Mouse (Mus musculus) mouse trophoblast stem cell (cell line): ENCODE data around the gene Dph3.
"Not testable (repeated sequence)": the region's sequence is repeated elsewhere in the genome, so short reads cannot be mapped to it uniquely, and the experiment has no call there.

Experiments used
- in situ Hi-C, 2 experiments: fragments of 300-500 bp; cut with MseI, MboI; formaldehyde crosslinking; loops; 2 replicates in 1 of 2; 3 replicates in 1 of 2; pipeline ENCODE4 v1.15.1; 2025

The Dph3 gene

GRCm38 (mm10) chr14:32085486-32086201 lies at the start of gene Dph3:
Gene Dph3, minus strand, starts transcription at chr14:32085729.
- in situ Hi-C loops: no loop called here

DNA sequence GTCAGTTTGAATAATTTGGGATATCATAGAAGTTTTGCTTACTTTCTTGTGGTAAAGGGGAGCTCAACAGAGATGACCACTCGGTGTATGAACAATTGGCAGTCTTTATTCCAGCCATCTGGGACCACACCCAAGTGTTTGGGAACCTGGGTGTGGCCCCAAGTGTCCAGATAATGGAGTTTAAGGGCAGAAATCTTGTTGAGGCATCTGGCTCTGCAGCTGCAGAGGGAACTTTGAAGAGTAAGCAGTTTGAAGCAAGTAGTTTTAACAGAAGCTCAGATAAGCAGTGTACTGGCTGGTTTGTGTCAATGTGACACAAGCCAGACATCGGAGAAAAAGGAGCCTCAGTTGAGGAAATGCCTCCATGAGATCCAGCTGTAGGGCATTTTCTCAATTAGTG lies 48.8 kb upstream of the Dph3 start:
- in situ Hi-C loops: no loop called here

DNA sequence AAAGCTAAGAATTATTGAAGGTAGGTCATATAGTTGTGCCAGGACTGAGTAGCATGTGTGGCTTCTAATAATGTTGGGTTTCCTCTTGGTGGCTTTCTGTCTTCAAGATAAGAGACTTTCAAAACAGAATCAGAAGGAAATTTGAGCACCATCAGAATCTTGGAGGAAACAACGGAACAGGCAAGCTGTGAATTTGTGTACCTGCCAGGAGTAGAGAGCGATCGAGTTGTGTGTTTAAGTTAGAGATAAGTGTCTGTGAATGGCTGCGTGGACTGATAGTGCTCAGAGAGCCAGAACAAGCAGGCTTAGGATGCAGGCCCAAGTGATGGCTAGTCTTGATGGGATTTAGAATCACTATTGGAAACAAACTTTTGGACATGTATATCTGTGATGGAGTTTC lies 46.3 kb upstream of the Dph3 start:
- in situ Hi-C loops: no loop called here

GRCm38 (mm10) chr14:32128409-32128808 lies 42.9 kb upstream of the Dph3 start:
- in situ Hi-C loops: no loop called here

DNA sequence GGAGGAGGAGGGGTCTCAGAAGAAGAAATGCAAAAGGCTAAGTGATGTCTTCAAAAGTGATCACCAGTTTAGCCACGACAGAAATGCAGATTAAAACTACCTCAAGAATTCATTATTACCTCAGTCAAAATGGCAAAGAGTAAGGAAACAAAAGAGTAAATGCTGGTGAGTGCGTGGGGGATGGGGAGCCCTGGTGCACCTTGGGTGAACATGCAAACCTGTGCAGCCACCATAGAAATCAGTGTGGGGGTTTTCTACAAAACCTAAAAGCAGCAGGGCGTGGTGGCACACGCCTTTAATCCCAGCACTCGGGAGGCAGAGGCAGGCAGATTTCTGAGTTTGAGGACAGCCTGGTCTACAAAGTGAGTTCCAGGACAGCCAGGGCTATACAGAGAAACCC lies 39.7 kb upstream of the Dph3 start:
- in situ Hi-C loops: not testable (repeated sequence)

GRCm38 (mm10) chr14:32124261-32124660 lies 38.7 kb upstream of the Dph3 start:
- in situ Hi-C loops: no loop called here

GRCm38 (mm10) chr14:32121920-32122315 lies 36.4 kb upstream of the Dph3 start:
- in situ Hi-C loops: no loop called here

GRCm38 (mm10) chr14:32120940-32121919 lies 35.7 kb upstream of the Dph3 start:
- in situ Hi-C loops: no loop called here

DNA sequence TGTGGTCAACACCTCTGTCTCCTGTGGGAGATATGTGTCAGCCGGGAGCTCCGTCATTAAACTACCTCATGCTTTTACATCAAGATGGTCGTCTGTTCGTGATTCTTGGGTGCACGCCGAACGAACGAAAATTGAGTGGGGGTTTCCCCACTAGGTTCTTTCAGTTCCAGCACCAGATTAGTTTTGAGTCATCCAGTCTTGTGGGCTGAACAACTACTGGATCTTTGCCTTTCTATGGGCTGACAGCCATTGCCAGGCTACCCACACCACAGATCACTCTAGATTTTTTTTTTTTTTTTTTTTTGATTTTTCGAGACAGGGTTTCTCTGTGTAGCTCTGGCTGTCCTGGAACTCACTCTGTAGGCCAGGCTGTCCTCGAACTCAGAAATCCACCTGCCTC lies 26.6 kb upstream of the Dph3 start:
- in situ Hi-C loops: not testable (repeated sequence)

DNA sequence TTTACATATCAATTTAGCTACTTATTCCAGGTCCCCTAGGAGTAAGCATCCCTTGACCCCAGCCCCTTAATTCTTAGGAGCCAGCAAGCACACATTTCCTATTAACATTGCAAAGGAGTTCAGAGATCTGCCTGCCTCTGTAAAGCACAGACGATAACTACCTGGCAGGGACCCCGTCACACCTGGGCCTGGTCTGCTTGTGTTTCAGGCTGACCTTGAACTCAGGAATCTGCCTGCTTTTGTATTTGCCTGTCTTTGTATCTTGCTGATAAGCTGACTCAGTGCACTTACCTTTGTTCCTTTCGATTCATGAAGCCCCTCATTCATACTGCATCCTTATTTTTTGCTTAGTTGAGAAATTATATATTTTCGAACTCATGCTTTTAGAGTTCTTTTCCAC lies 21.4 kb upstream of the Dph3 start:
- in situ Hi-C loops: no loop called here

GRCm38 (mm10) chr14:32105663-32106062 lies 20.1 kb upstream of the Dph3 start:
- in situ Hi-C loops: no loop called here

DNA sequence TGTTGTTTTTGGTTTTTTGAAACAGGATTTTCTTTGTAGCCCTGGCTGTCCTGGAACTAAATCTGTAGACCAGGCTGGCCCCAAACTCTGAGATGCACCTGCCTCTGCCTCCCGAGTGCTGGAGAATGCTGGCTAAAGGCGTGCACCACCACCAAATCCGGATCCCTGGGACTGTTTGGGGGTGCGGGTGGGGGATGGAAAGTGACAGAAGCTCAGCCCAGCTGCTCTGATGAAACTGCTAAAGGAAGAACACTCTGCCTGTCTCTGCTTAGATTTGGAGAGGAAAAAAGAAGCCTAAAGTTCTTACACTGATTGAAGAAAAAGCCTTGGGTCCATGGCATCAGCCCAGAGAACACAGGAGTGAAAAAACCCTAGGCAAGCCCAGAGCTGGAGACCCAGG lies 18.0 kb upstream of the Dph3 start:
- in situ Hi-C loops: no loop called here

DNA sequence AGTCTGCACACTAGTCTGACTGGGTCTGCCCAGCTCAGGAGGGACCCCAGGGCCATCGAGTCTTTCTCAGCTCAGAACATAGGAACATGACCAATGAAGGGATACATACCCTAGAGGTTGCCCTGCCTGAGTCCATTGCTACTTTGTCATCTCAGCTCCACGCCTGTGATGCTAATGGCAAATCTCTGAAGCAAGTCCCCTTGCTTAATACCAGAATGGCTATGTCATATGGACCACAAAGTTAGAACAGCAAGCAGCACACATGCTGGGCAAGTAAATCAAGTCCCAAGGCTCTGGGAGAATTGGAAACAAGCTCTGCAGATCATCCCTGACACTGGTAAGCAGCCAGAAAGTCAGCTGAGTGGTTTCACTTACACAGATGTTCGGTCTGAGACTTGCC lies 13.4 kb upstream of the Dph3 start:
- in situ Hi-C loops: no loop called here

- in situ Hi-C loops: no loop called here
Observed at GRCm38 (mm10) chr14:32097691-32098090, 12.2 kb upstream of the Dph3 start.

DNA sequence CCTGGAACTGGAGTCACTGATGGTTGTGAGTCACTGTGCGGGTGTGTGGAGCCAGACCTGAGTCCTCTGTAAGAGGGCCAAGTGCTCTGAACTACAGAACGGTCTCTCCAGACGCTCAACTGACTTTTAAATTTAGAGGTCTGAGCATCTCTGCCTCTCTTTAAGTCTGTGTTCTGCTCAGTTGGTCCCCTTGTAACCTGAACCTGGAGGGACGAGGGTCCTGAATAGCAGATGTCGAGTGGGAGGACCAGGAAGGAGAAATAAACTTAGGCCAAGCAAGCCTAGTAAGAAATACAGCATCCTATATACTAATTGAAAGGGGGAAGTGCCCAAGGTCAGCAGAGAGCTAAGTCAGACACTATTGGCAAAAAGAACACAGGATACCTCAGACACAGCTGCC lies 11.2 kb upstream of the Dph3 start:
- in situ Hi-C loops: no loop called here

GRCm38 (mm10) chr14:32095646-32096045 lies 10.1 kb upstream of the Dph3 start:
- in situ Hi-C loops: no loop called here

GRCm38 (mm10) chr14:32093500-32094117 lies 8.1 kb upstream of the Dph3 start:
- in situ Hi-C loops: no loop called here

DNA sequence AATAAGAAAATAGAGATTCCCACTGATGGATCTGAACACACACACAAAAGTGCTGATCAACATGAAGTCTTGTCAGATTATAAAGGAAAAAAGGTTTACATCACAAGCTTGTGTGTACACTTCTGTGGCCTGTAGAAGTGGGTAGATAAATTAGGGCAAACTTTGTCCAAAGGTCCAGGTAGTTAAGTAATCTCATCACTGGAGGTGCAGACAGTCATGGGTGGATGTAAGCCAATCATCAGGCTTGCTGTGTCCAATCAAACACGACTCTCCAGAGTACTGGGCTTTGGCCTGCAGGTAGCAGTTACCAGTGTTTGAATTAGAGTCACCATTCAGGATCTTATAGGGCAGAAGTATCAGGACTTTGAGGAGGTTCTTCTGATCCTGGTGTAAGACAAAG lies 7.5 kb upstream of the Dph3 start:
- in situ Hi-C loops: no loop called here

DNA sequence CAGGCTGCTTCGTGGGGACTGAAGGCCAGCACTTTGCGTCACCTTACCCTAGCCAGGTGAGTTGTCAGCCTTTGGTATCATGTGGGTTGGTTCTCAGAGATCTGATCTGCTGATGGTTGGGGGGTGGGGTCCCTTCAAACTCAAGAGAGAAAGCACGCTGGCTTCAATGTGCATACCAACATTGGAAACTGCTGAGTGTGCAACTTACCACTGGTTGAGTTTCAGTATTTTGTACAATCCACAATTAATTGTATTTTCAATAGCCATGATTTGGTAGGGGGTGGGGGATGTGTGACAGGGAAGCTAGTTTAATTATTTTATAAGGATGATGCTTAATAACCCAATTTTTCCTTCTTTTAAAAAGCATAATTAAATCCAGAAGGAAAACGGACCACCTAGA lies 6.2 kb upstream of the Dph3 start:
- in situ Hi-C loops: no loop called here

DNA sequence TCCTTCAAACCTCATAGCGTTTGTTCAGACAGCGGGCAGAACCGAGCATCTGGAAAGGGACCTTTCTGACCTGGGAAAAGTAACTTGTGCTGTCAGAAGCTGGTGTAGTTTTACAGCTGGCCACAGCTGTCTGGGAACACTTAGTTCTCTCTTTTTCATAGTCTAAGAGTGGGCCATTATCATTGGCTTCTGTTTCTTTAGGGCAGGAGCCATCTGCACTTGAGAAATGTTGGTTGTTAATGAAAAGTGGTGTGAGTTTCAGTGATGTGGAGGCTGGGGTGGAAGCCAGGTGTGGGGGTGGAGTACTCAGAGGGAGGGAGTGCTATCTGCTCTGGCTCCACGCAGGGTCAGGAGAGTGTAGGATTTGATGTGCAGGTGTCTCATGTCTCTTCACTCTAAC lies 5.6 kb upstream of the Dph3 start:
- in situ Hi-C loops: no loop called here

DNA sequence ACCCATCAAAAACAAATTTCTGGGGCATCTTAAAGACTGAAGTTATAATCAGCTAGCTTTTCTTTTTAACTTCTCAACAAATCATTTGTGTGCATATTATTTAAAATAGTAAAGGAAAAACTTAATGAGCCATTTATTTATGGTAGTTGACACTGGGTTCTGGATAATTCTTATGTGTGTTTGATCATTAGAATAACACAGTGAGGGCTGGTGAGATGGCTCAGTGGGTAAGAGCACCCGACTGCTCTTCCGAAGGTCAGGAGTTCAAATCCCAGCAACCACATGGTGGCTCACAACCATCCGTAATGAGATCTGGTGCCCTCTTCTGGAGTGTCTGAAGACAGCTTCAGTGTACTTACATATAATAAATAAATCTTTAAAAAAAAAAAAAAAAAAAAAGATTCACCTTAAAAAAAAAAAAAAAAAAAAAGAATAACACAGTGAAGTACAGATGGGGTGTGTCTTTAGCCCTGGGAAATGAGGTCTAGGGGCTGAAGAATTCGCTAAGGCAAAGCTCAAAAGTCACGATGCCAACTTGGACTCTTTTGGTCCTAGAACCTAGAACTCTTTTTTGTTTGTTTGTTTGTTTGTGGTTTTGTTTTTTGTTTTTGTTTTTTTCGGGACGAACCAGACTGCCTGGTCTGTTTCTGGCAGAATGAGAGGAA lies 2.2 kb upstream of the Dph3 start:
- in situ Hi-C loops: not testable (repeated sequence)

DNA sequence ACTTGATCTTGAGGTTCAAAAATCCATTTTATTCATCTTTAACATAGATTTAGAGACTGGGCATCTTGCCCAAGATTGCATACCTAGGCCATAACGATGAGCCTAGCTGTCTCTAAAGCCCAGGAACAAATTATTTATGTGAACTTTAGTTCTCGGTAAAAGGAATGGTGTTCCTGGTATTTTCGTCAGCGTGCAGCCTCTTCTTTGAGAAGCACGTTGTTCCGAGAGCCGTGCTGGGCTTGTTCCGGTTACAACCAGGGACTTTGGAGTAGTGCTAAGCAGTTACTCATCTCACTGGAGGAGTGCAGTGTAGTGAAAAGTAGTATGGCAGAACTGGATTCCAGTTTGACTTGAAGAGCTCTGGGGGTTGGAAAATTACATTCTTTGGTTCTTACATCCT lies 697 bp upstream of the Dph3 start:
- in situ Hi-C loops: no loop called here
